Mouse (Mus musculus) testis, adult 2 months (tissue): ENCODE data around the gene Alg13. TPM values are rescaled to one million over a fixed set of nuclear protein-coding genes. Genes with fewer than 3 reads are reported as not detected.

ENCODE experiments used
- H3K27ac ChIP-seq: fragments of 200-500 bp; 2 replicates; pipeline ENCODE4 v1.5.1; 2012; ENCODE audit warnings: low read depth, low read length; ENCODE audit not compliant: control insufficient read depth, insufficient read depth
- H3K27me3 ChIP-seq: fragments of 200-500 bp; 2 replicates; pipeline ENCODE4 v1.6.1; 2012; ENCODE audit warnings: mild to moderate bottlenecking, low read length, moderate library complexity; ENCODE audit not compliant: control insufficient read depth, insufficient read depth
- H3K36me3 ChIP-seq: fragments of 200-500 bp; 2 replicates; pipeline ENCODE4 v1.6.1; 2012; ENCODE audit warnings: mild to moderate bottlenecking, low read length; ENCODE audit not compliant: control insufficient read depth, insufficient read depth
- H3K4me1 ChIP-seq: fragments of 200-500 bp; 2 replicates; pipeline ENCODE4 v1.6.1; 2012; ENCODE audit warnings: low read length; ENCODE audit not compliant: control insufficient read depth, insufficient read depth
- H3K4me3 ChIP-seq: fragments of 200-500 bp; 2 replicates; pipeline ENCODE4 v1.5.1; 2012; ENCODE audit warnings: low read depth, mild to moderate bottlenecking, low read length, moderate library complexity, mixed read lengths; ENCODE audit not compliant: control insufficient read depth
- CTCF ChIP-seq: fragments of 200-500 bp; IDR thresholded peaks from 2 replicates; pipeline ENCODE4 v1.5.1; 2012; ENCODE audit warnings: low read depth, mild to moderate bottlenecking, inconsistent platforms, low read length, moderate library complexity; ENCODE audit not compliant: control insufficient read depth, insufficient read depth, insufficient replicate concordance
- POLR2A ChIP-seq: fragments of 200-500 bp; IDR thresholded peaks from 2 replicates; pipeline ENCODE4 v1.6.1; 2012; ENCODE audit warnings: low read depth, mild to moderate bottlenecking, inconsistent platforms, low read length, moderate library complexity; ENCODE audit not compliant: control insufficient read depth
- polyA plus RNA-seq: library from polyadenylated mRNA; depleted of rRNA; stranded (reverse); fragments of >200 nt; gene quantifications from 2 replicates; pipeline ENCODE4 v1.2.3, GENCODE M21; 2012

Alg13 gene
- polyA plus RNA-seq, 1 experiment = 30.2 TPM

DNA sequence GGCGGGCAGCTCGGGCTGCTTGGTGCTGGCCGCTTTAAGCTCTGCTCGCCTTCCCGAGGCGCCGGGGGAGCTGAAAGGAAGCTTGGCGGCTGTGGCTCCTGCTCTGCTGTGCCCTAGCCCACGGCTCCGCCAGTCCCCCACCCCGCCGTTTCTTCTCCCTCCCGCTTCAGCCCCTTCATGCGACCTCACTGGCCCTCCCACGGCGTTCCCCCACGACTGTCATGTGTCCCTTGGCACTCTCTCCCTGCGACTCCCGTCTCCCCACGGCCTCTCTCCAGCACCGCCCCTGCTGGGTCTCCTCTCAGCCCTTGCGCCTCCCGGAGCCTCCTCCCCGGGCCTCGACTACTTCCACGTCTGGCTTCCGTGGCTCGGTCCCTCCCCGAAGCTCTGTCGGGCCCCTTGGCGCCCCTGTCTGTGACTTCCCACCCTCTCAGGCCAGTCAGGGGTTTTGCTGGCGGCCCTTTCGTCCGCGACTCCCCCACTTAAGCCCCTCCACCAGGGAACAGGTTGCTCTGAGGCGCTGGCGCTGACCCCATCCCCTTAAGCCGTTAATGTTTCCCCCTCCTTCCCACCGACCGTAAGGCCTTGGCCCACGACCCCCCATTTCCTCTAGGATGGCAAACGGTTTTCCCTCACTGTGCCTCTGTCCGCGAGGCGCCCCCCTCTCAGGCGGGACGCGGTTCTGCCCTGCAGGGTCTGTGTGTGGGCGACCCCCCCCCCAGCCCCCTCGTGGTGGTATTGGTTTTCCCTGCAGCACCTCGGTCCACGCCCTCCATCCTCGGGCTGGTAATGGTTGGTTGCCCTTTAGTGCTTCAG, 768 bp downstream of the Alg13 start:
- peak overlapping the region; percentile 93 for H3K4me3 ChIP-seq
- TF ChIP-seq CTCF = no peak
- no peak for TF ChIP-seq POLR2A
- peak overlapping the region; percentile 97 for H3K27ac ChIP-seq
- peaks cover 6% of the 10 kb centered on the region for H3K4me1 ChIP-seq
- no peaks in the 10 kb centered on the region for H3K27me3 ChIP-seq
- H3K36me3 ChIP-seq = no peaks in the 10 kb centered on the region

DNA sequence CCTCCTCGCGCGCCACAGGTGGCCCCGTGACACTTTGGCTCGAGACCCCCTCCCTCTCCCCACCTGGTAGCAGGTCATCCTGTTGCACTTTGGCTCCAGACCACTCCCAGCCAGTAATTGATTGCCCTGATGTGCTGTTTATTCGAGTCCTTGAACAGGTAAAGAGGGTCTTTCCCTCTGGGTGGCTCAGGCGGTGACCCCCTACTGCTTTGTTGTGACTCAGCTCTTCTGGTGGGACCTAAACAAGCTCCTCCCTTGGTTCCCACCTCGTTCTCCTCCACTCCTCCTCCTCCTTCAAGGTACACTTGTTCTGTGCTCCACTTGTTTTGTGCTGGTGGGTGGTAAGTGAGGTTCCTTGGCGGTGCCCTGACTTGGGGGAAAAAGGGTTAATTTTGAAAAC, 1.8 kb downstream of the Alg13 start:
- no peak for TF ChIP-seq CTCF
- TF ChIP-seq POLR2A = no peak
- no peak overlapping the region for H3K27ac ChIP-seq

DNA sequence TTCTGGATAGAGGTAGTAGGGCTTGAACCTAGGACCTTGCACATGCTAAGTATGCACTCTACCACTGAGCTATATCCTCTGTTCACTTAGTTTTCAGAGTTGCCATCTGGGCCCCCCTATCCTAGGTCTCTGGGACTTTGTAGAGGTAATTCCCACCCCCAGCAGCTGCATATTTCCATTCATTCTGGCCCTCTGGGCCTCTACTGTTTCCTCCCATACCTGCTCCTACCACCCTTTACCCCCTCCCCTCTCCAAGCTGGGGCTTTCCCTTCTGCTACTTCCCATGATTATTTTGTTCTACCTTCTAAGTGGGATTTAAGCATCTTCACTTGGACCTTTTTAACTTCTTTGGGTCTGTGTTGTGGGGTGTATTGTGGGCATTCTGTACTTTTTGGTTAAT, 7.8 kb downstream of the Alg13 start:
- H3K27ac ChIP-seq = no peak overlapping the region
- H3K4me3 ChIP-seq = no peak overlapping the region
- no peaks in the 10 kb centered on the region for H3K27me3 ChIP-seq
- TF ChIP-seq CTCF = no peak
- no peak for TF ChIP-seq POLR2A
- no peaks in the 10 kb centered on the region for H3K4me1 ChIP-seq
- H3K36me3 ChIP-seq = no peaks in the 10 kb centered on the region

More for the DNA sequence above, 1.8 kb downstream of the Alg13 start:
- H3K36me3 ChIP-seq = no peaks in the 10 kb centered on the region
- H3K4me3 ChIP-seq = peak overlapping the region; percentile 67
- H3K4me1 ChIP-seq = peaks cover 6% of the 10 kb centered on the region
- H3K27me3 ChIP-seq = no peaks in the 10 kb centered on the region

DNA sequence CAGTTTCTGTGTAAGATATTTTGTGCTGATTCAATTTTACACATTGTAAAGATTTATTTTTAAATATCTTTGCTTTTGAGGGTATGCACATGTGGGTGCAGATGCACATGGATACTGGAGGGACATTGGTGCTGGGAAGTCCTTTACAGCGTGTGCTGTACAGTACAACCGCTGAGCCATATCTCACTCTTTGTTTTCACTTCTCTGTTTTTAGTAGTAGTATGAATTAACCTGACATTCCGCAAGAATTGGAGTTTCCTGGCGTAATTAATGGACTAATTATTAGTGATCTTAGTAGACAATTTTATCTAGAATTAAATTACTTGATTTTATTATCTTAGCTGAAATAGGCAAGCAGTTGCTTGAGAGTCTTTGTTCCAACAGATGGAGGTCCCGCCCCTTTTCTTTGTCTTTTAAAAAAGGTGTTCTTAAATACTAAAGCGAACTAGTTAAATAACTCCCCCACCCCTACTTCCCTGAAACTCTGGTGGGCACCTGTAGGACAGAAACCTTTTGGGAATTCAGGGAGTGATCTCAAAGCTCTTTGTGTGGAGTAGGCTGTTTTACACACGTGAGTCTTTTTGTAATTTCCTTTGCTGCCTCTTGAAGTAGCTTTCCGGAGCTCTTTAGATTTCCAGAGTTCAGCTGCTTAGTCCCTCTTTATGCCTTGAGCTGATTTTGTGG, 17.9 kb downstream of the Alg13 start:
- Histone ChIP-seq H3K4me1 (no peaks in the 10 kb centered on the region), H3K36me3 (no peaks in the 10 kb centered on the region), H3K4me3 (no peak overlapping the region), H3K27ac (no peak overlapping the region), H3K27me3 (no peaks in the 10 kb centered on the region)
- no peak for TF ChIP-seq POLR2A
- no peak for TF ChIP-seq CTCF

DNA sequence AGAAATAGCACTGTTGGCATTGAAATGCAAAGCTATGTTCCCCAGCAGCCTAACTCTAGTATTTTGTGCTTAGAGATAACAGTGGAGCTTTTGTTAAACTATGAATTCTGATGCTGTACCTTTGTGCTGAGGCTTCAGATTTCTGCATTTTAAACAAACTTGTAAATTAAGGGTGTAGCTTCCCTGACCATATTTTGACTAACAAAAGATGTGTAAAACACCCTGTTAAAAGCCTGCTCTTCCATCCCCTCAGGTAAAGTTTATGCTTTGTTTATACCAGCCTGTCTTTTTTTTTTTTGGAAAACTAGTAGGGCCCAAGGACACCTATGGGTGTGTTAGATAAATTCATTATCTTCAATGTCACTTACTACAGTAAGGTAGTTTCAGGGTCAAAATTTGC, 20.3 kb downstream of the Alg13 start:
- no peak overlapping the region for H3K27ac ChIP-seq
- H3K4me3 ChIP-seq = no peak overlapping the region

DNA sequence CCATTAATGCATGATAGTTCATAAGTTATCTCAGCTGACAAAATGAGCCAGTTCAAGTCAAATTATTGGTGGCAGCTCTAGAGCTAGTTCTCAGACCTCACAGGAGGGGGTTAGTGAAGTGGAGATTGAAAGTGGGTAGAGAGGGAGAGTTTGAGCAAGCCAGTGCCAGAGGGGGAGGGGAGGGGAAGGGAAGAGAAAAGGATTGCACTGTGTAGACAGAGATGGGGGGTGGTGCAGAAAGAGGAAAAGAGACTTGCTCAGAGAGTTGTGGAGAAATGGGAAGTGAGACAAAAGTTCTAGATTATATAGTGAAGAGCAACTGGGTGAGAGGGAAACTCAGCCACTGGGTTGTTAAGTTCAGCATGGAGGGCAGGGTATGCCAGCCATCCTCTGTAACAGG, 20.8 kb downstream of the Alg13 start:
- TF ChIP-seq CTCF (no peak), POLR2A (no peak)
- no peak overlapping the region for H3K4me3 ChIP-seq
- H3K36me3 ChIP-seq = no peaks in the 10 kb centered on the region
- no peaks in the 10 kb centered on the region for H3K4me1 ChIP-seq
- H3K27ac ChIP-seq = no peak overlapping the region
- no peaks in the 10 kb centered on the region for H3K27me3 ChIP-seq

More for the DNA sequence above, 20.3 kb downstream of the Alg13 start:
- no peak for TF ChIP-seq POLR2A
- no peak for TF ChIP-seq CTCF
- H3K4me1 ChIP-seq = no peaks in the 10 kb centered on the region
- no peaks in the 10 kb centered on the region for H3K36me3 ChIP-seq
- no peaks in the 10 kb centered on the region for H3K27me3 ChIP-seq

DNA sequence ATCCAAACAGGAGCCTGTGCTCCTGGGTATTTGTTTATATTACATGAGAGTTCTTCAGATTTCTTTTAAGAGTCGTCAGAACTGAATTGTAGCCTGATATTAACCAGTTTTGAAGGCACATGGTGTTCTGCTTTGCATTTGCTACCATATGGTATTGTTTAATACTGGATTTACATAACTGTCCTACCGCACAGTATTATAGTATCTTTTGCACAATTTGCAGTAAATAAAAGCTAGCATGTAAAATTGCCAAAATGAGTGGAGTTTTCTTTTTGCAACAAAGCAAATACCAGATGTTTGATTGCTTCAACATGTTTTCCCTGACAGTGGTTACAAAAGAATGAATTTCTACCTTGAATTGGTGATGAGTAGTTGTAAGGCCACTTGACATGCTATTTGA, 56.6 kb downstream of the Alg13 start:
- Histone ChIP-seq H3K36me3 (no peaks in the 10 kb centered on the region), H3K27me3 (no peaks in the 10 kb centered on the region), H3K4me3 (no peak overlapping the region), H3K4me1 (no peaks in the 10 kb centered on the region), H3K27ac (no peak overlapping the region)
- TF ChIP-seq CTCF (no peak), POLR2A (no peak)
